In genomic region chr11:98740026-98740392, GRCm38 (mm10) we compare ENCODE assay signal across 7 mouse cellular contexts. TPM values are rescaled to one million over a fixed set of nuclear protein-coding genes. Genes with fewer than 3 reads are reported as not detected.
DNase-seq lines count a peak whose midpoint lies in the region; ATAC-seq and TF ChIP-seq lines count a peak whose summit lies in the region.

No protein-coding gene starts in this region.

- H3K27ac ChIP-seq in embryonic facial prominence, embryonic 10.5 days (replicated peaks) = peak overlapping the region; percentile 97
- peak overlapping the region; percentile 94 for H3K27ac ChIP-seq in intestine, embryonic 14.5 days (ENCODE audit: low read depth)

- H3K4me2 ChIP-seq in intestine, embryonic 14.5 days (ENCODE audit: low read length) = peak overlapping the region; percentile 88
- H3K4me2 ChIP-seq in myocyte (ENCODE audit: low read depth) = peak overlapping the region; percentile 100

- ATAC-seq in G1E (ENCODE audit: extremely low read depth, insufficient number of reproducible peaks, low FRiP score, poor library complexity, severe bottlenecking) = no peak
- ATAC-seq in intestine, embryonic 14.5 days (replicated peaks; ENCODE audit: low FRiP score, low TSS enrichment, low read depth) = peak; percentile 7; the same call in 1 of the 2 replicates

- peak; percentile 59 for DNase-seq in kidney, postnatal 10 days
- DNase-seq in kidney, postnatal 14 days = no peak
- no peak for DNase-seq in G1E (ENCODE audit: low spot score)
- no peak for DNase-seq in embryonic facial prominence, embryonic 10.5 days (ENCODE audit: low spot score)
- peak; percentile 78 for DNase-seq in intestine, embryonic 14.5 days (ENCODE audit: low spot score)
- no peak for DNase-seq in adrenal gland, postnatal 14 days

- H3K36me3 ChIP-seq in G1E (replicated peaks) (peaks cover 17% of the 10 kb centered on the region), myocyte (ENCODE audit: control insufficient read depth, insufficient read depth) (no peaks in the 10 kb centered on the region)
- no peaks in the 10 kb centered on the region for H3K36me3 ChIP-seq in embryonic facial prominence, embryonic 10.5 days (replicated peaks)
- no peaks in the 10 kb centered on the region; the same call in 1 of the 2 replicates for H3K36me3 ChIP-seq in intestine, embryonic 14.5 days (ENCODE audit: control insufficient read depth, insufficient read depth, low read length)

- H3K9ac ChIP-seq in intestine, embryonic 14.5 days (ENCODE audit: low read length) = peak overlapping the region; percentile 94; the same call in 1 of the 2 replicates

- no peak for TF ChIP-seq CTCF in G1E (IDR thresholded peaks at IDR 0.05; ENCODE audit: low read depth, low read length)

- peaks cover 67% of the 10 kb centered on the region for H3K4me1 ChIP-seq in G1E (ENCODE audit: insufficient read depth, low read depth, low read length)
- peaks cover 63% of the 10 kb centered on the region for H3K4me1 ChIP-seq in embryonic facial prominence, embryonic 10.5 days
- H3K4me1 ChIP-seq in intestine, embryonic 14.5 days (replicated peaks; ENCODE audit: control insufficient read depth, insufficient read depth, low read length) = peaks cover 36% of the 10 kb centered on the region

- H3ac ChIP-seq in myocyte (ENCODE audit: control insufficient read depth, insufficient read length) = no peak overlapping the region

- peaks cover under 1% of the 10 kb centered on the region; the same call in 1 of the 2 replicates for H3K9me3 ChIP-seq in G1E (replicated peaks)
- H3K9me3 ChIP-seq in embryonic facial prominence, embryonic 10.5 days = no peaks in the 10 kb centered on the region
- no peaks in the 10 kb centered on the region for H3K9me3 ChIP-seq in intestine, embryonic 14.5 days (ENCODE audit: control insufficient read depth, low read length)

- WGBS in embryonic facial prominence, embryonic 10.5 days = 13% methylated on average over 8 of the region's 8 CpGs
- 7% methylated on average over 8 of the region's 8 CpGs for WGBS in intestine, embryonic 14.5 days

- TF ChIP-seq POLR2A in myocyte (IDR thresholded peaks at IDR 0.05; ENCODE audit: insufficient read length, low read depth) = no peak

- H3K79me2 ChIP-seq in myocyte (ENCODE audit: control insufficient read depth, insufficient read depth) = no peaks in the 10 kb centered on the region

- H3K27me3 ChIP-seq in G1E (ENCODE audit: insufficient read depth, low read length) (no peaks in the 10 kb centered on the region), myocyte (ENCODE audit: control insufficient read depth, insufficient read depth, insufficient read length) (no peaks in the 10 kb centered on the region)
- peaks cover 10% of the 10 kb centered on the region; the same call in 1 of the 2 replicates for H3K27me3 ChIP-seq in embryonic facial prominence, embryonic 10.5 days (replicated peaks; ENCODE audit: low read depth, poor library complexity, severe bottlenecking)
- H3K27me3 ChIP-seq in intestine, embryonic 14.5 days (replicated peaks; ENCODE audit: control insufficient read depth, insufficient read depth, low read length) = no peaks in the 10 kb centered on the region

- H3K4me3 ChIP-seq in G1E (ENCODE audit: low read depth, low read length) (peak overlapping the region; percentile 80), myocyte (peak overlapping the region; percentile 66)
- peak overlapping the region; percentile 90 for H3K4me3 ChIP-seq in embryonic facial prominence, embryonic 10.5 days
- H3K4me3 ChIP-seq in intestine, embryonic 14.5 days (ENCODE audit: low read depth, low read length) = peak overlapping the region; percentile 96

TF ChIP-seq in myocyte, 11 proteins besides CTCF, POLR2A, EP300 and RAD21:
- TF ChIP-seq E2F4 (IDR thresholded peaks at IDR 0.05; ENCODE audit: insufficient read depth) (no peak), SRF (IDR thresholded peaks at IDR 0.05; ENCODE audit: control insufficient read depth, insufficient read length, low read depth) (no peak), POLR2AphosphoS2 (IDR thresholded peaks at IDR 0.05; ENCODE audit: insufficient read length, low read depth) (no peak), MYOD1 (IDR thresholded peaks at IDR 0.05; ENCODE audit: control insufficient read depth in 1 of 3, insufficient read length in 2 of 3, low read depth in 2 of 3) (peak in 1 of 3 experiments; percentile 23), REST (IDR thresholded peaks at IDR 0.05; ENCODE audit: insufficient read depth, insufficient read length) (no peak), TCF12 (IDR thresholded peaks at IDR 0.05; ENCODE audit: insufficient read depth, poor library complexity, severe bottlenecking) (no peak), TCF3 (IDR thresholded peaks at IDR 0.05; ENCODE audit: insufficient read length, low read depth) (no peak), MYOG (IDR thresholded peaks at IDR 0.05; ENCODE audit: control insufficient read depth in 1 of 3, insufficient read depth in 1 of 3, insufficient read length in 2 of 3, low read depth in 2 of 3) (peak in 1 of 3 experiments; percentile 43), MAX (IDR thresholded peaks at IDR 0.05; ENCODE audit: low read depth) (no peak), CEBPB (IDR thresholded peaks at IDR 0.05; ENCODE audit: insufficient read depth, poor library complexity, severe bottlenecking) (no peak), USF1 (IDR thresholded peaks at IDR 0.05; ENCODE audit: low read depth) (no peak)

RNA-seq across cellular contexts. Expression of gene Thra, which starts 0.4 kb away (rescaled TPM):
- 58.0 and 68.0 TPM in 2 replicates for total RNA-seq in G1E (2014; fragmentation: Nextera tagmentation)
- 20.1 and 20.3 TPM in 2 replicates for total RNA-seq in G1E (2017)
- 32.3 and 33.1 TPM in 2 replicates for polyA plus RNA-seq in G1E (2012)
- polyA plus RNA-seq in embryonic facial prominence, embryonic 10.5 days (2016; fragmentation: Nextera tagmentation; extraction: Ambion mirVana) = 8.8 and 9.1 TPM in 2 replicates
- 60.7 and 63.8 TPM in 2 replicates for polyA plus RNA-seq in intestine, embryonic 14.5 days (2014; fragmentation: Nextera tagmentation; extraction: Ambion mirVana)
- 68.9 TPM for polyA plus RNA-seq in myocyte (2012; fragmentation: generic; extraction: Trizol)
- total RNA-seq in adrenal gland, postnatal 14 days (2021) = 106 and 124 TPM in 2 replicates

RNA-seq across cellular contexts. Expression of gene Med24, which starts 10.8 kb away (rescaled TPM):
- total RNA-seq in G1E (2014; fragmentation: Nextera tagmentation) (55.8 and 95.6 TPM in 2 replicates), G1E (2017) (37.8 and 39.7 TPM in 2 replicates)
- polyA plus RNA-seq in G1E (2012) (83.8 and 109 TPM in 2 replicates), myocyte (2012; fragmentation: generic; extraction: Trizol) (32.5 TPM)
- 73.9 and 78.1 TPM in 2 replicates for polyA plus RNA-seq in embryonic facial prominence, embryonic 10.5 days (2016; fragmentation: Nextera tagmentation; extraction: Ambion mirVana)
- polyA plus RNA-seq in intestine, embryonic 14.5 days (2014; fragmentation: Nextera tagmentation; extraction: Ambion mirVana) = 43.0 and 48.0 TPM in 2 replicates
- 47.4 and 55.5 TPM in 2 replicates for total RNA-seq in adrenal gland, postnatal 14 days (2021)

RNA-seq across cellular contexts. Expression of gene Nr1d1, which starts 35.1 kb away (rescaled TPM):
- total RNA-seq in G1E (2014; fragmentation: Nextera tagmentation) (0.75 and 3.1 TPM in 2 replicates), G1E (2017) (0.93 TPM in 2 replicates)
- polyA plus RNA-seq in G1E (2012) (2.3 TPM in 2 replicates), myocyte (2012; fragmentation: generic; extraction: Trizol) (49.1 TPM)
- polyA plus RNA-seq in embryonic facial prominence, embryonic 10.5 days (2016; fragmentation: Nextera tagmentation; extraction: Ambion mirVana) = 1.1 and 1.8 TPM in 2 replicates
- polyA plus RNA-seq in intestine, embryonic 14.5 days (2014; fragmentation: Nextera tagmentation; extraction: Ambion mirVana) = 2.5 and 2.8 TPM in 2 replicates
- 32.9 and 51.0 TPM in 2 replicates for total RNA-seq in adrenal gland, postnatal 14 days (2021)

RNA-seq across cellular contexts. Expression of gene Csf3, which starts 38.9 kb away (rescaled TPM):
- total RNA-seq in G1E (2014; fragmentation: Nextera tagmentation) (not detected in 2 replicates), G1E (2017) (0.27 TPM in 1 of 2 replicates, not detected in the other)
- polyA plus RNA-seq in G1E (2012) (not detected in 2 replicates), myocyte (2012; fragmentation: generic; extraction: Trizol) (not detected)
- polyA plus RNA-seq in embryonic facial prominence, embryonic 10.5 days (2016; fragmentation: Nextera tagmentation; extraction: Ambion mirVana) = not detected in 2 replicates
- not detected in 2 replicates for polyA plus RNA-seq in intestine, embryonic 14.5 days (2014; fragmentation: Nextera tagmentation; extraction: Ambion mirVana)
- not detected in 2 replicates for total RNA-seq in adrenal gland, postnatal 14 days (2021)

RNA-seq across cellular contexts. Expression of gene Msl1, which starts 55.3 kb away (rescaled TPM):
- total RNA-seq in G1E (2014; fragmentation: Nextera tagmentation) = 38.0 and 52.2 TPM in 2 replicates
- total RNA-seq in G1E (2017) = 39.4 and 45.6 TPM in 2 replicates
- 36.5 and 44.9 TPM in 2 replicates for polyA plus RNA-seq in G1E (2012)
- polyA plus RNA-seq in embryonic facial prominence, embryonic 10.5 days (2016; fragmentation: Nextera tagmentation; extraction: Ambion mirVana) = 23.4 and 23.5 TPM in 2 replicates
- 17.5 and 19.1 TPM in 2 replicates for polyA plus RNA-seq in intestine, embryonic 14.5 days (2014; fragmentation: Nextera tagmentation; extraction: Ambion mirVana)
- polyA plus RNA-seq in myocyte (2012; fragmentation: generic; extraction: Trizol) = 35.6 TPM
- total RNA-seq in adrenal gland, postnatal 14 days (2021) = 88.5 and 88.7 TPM in 2 replicates

Comparison
In these comparisons a context has a peak if more than half of its experiments do, and no peak if none do; other contexts are left out.
1. DNase-seq: peak in kidney, postnatal 10 days (single experiment) and intestine, embryonic 14.5 days (single experiment); none in kidney, postnatal 14 days (single experiment), G1E (single experiment), embryonic facial prominence, embryonic 10.5 days (single experiment) and adrenal gland, postnatal 14 days (single experiment).
2. RNA of gene Nr1d1, which starts 35.1 kb away (polyA plus RNA-seq): 49.1 TPM in myocyte (single experiment); 2.5 to 2.8 TPM in intestine, embryonic 14.5 days, 2.3 TPM in G1E and 1.1 to 1.8 TPM in embryonic facial prominence, embryonic 10.5 days; every median in the first group is over 10 times any median in the second.
3. Peak in every context shown above with its lines, with median percentiles within 50 percentile points of each other: H3K4me3 ChIP-seq.